Mouse (Mus musculus) spleen, postnatal 14 days (tissue): ENCODE data around the gene Cntnap5c.
"Not testable (repeated sequence)": the region's sequence is repeated elsewhere in the genome, so short reads cannot be mapped to it uniquely, and the experiment has no call there.

Experiments used
- DNase-seq, 2 experiments: peaks; one replicate each; pipeline ENCODE4 v3.0.0; 2021 to 2022; ENCODE audit warnings: low spot score in 2 of 2

Gene Cntnap5c

DNA sequence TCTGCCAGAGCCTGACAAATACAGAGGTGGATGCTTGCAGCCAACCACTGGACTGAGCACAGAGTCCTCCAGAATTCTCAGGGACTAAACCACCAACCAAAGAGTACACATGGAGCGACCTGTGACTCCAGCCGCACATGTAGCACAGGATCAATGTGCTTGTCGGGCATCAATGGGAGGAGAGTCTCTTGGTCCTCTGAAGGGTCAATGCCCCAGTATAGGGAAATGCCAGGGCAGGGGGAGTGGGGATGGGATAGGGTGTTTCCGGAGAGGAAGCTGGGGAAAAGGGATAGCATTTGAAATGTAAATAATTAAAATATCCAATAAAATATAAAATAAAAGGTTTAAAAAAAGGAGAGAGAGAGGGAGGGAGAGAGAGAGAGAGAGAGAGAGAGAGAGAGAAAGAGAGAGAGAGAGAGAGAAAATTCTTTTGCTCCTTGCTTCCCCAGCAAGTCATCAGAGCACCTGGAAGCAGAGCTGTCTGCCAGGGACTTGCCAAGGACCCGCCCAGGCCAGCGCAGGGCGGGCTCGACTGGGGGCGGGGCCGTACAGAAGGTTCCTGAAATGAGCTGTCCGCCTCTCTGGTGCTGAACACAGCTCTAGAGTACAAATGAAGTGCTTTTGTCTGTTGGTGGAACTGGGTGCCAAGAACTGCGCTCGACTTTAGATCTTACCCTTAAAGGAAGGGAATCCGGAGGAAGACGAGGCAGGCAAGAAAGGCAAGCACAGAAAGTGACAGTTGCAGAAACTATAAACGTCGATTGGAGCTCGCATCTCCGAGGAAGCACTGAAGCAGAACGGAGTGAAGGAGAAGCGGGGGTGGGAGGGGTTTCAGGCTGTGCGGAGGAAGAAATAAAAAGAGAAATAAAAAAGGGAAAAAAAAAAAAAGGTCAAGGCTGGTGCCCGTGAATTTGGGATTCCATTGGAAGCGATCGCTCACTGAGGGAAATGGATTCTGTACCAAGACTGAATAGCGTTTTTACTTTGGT, at the start of gene Cntnap5c:
Gene Cntnap5c (plus strand): TSS at position 949 of the 989 bp plus-strand sequence.
- no peak for DNase-seq

DNA sequence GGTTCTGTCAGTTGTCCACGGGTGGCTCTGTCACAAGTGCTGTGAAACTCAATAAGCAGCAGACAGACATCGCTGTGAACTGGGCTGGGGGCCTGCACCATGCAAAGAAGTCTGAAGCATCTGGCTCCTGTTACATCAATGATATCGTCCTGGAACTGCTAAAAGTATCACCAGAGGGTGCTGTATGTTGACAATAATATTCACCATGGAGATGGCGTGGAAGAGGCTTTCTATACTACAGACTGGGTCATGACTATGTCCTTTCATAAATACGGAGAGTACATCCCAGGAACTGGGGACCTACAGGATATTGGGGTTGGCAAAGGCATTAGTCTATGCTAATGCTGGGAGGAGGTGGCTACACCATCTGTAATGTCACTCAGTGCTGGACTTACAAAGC, 27.3 kb upstream of the Cntnap5c start, which contains the start of gene Gm21834:
Gene Gm21834 (minus strand): TSS at position 101 of the 400 bp plus-strand sequence.
- no peak for DNase-seq

DNA sequence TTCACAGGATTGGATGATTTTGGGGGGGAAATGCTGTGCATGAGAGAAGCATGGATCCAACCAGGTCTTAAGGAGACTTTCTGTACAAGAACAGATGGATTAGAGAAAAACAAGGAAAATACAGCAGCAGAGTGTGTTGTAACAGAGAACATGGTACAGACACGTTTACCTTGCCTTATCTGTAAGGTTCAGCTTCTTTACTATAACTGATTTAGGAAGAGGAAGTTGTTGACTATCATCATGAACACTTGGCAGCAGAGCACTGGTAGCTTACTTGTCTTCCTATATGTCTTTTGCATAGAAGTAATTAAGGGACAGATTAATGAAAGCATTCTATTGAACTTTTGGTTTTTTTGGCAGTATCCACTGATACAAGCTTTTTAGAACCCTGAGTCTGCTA, 11.3 kb upstream of the Cntnap5c start:
- no peak for DNase-seq

DNA sequence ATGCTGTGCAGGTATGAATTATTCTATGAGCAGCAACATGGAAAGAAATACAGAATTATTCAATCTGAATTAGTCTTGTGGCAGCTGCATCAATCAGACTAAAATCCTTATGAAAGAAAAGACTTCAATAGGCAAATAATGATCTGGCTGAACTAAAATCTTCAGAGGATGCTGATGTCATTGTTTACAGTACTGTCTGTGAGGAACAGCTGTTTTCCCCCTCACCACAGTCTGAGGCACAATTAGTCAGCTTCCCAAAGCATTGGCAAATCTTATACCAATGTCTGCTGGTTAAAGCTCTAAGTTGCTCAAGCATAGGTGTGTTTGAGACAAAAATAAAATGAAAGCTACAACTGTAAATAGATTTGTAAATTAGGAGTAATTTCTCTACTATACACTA, 2.1 kb upstream of the Cntnap5c start:
- DNase-seq, result no peak

DNA sequence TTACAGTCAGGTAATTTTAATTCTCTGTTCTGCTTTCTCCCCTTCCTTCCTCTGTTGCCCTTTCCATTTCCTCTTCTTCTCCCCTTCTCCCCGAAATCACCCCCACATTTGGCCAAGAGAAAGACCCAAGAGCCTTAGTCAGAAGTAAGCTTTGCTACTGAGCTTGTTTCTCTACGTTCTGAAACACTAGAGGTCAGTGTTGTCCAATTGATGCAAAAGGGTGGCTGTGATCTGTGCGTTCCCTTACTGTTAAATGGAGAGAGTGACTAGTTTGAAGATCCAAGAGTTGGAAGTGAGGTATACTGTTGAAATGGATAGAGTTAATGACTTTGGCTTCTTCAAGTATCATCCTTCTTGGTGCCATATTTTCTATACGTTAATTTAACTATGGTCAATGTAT, 1.5 kb downstream of the Cntnap5c start:
- DNase-seq, result no peak

DNA sequence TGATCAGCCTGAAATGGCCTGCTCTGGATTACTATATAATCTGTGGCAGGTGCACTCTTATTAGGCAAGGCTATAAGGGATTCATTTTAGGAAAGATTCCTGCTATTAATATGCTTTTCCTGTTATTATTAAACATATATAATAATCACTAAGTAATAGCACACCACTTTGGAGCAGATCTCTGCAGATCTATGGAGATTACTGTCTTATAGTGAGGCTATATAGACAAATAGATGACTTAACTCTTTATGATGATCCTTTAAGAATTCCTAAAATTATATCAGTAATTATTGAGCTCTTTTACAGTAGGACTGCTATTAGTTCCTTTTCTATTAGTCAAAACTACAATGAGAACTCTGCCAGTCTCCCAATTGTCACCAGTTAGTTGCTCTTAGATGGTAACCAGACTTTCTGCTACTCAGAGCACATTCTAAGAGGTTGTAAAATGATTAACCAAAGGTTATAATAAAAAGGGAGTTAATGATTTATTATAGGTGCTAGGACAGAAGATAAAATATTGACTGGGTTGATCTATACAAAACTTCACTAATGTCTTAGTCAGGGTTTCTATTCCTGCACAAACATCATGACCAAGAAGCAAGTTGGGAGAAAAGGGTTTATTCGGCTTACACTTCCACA, 18.9 kb downstream of the Cntnap5c start:
- no peak for DNase-seq

DNA sequence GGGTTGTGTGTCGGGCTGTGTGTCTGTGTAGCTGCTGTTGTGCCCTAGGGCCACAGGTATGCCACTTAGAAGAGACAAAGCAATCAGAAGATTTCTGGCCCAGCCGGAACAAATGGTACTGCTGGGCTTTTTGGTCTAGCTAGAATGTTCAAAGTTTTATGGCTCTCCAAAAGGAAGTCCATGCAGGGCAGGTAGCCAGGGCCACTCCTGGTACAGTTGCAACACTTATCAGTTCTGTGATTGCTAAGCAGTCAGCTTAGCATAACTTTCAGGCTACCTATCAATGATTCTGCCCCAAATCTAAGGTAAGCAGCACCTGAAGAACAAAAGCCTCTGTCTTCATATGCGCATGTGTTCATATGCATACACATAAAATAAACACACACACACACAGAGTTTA, 26.0 kb downstream of the Cntnap5c start:
- no peak for DNase-seq

DNA sequence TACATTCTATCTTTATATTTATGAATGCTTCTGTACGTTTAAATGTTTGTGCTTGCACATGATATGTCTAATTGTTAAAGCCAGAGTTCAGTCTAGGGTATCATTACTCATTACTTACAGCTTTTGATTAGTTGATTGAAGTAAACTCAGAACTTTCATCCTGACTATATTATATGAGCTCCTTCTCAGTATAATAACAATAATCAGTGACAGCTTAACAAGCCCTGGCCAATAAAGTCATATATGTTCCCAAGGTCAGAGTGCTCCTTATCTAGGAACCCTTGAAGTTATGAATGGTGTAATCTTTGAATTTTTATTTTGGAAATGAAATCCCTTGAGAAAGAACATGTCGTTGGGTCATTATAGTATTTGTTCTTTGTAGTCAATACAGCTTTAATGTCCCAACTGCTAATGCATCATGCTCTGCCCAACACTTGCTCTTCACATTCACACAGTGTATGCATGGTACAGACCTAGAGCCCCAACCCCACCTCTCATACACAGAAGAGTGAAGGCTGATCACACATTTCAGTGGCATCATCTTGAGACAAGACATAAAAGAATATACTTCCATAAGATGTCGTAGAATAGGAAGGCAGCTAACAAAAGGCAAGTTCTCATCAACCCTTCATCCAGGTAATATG, 27.4 kb downstream of the Cntnap5c start:
- DNase-seq, result no peak

DNA sequence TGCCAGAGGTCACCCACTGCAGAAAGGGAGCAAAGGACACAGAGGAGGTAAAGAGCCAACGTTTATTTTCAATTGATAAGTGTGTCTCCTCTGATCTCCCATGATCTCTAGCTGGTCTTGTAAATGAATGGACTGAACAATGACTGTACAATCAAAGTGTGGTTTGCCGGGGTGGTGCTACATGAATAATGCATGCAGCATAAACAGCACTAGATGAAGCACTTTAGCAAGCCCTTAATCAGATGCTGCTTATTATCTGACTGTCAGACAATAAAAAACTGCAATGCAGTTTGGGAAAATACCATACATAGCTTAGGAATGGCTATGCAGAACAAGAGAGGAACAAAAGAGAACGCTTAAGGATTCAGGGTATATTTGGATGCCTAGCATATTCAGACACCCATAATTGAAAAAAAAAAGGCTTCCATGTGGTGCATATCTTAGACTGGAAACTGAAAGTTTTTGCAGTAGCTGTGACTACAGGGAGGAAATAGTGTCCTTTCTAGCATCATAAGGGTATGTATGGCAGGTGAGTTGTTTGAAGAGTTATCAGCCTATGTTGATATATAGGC, 30.1 kb downstream of the Cntnap5c start:
- DNase-seq, result no peak

DNA sequence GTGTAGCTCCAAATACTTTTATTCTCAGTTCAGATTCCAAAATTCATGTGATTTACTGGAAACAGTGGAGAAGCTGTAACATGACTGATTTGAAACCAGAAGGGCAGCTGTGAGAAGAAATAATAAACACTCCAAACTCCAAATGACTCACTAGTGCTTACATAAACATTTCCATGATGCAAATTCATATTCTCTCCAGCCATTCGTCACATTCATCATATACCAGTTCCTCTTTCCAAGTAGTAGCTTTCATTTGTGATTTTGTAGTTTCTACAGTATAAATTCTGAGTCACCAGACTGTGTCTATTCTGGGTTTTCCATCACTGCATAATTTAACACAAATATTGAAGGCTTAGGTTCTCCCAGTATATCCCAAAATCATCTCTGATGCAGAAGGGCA, 31.8 kb downstream of the Cntnap5c start:
- DNase-seq, result no peak

DNA sequence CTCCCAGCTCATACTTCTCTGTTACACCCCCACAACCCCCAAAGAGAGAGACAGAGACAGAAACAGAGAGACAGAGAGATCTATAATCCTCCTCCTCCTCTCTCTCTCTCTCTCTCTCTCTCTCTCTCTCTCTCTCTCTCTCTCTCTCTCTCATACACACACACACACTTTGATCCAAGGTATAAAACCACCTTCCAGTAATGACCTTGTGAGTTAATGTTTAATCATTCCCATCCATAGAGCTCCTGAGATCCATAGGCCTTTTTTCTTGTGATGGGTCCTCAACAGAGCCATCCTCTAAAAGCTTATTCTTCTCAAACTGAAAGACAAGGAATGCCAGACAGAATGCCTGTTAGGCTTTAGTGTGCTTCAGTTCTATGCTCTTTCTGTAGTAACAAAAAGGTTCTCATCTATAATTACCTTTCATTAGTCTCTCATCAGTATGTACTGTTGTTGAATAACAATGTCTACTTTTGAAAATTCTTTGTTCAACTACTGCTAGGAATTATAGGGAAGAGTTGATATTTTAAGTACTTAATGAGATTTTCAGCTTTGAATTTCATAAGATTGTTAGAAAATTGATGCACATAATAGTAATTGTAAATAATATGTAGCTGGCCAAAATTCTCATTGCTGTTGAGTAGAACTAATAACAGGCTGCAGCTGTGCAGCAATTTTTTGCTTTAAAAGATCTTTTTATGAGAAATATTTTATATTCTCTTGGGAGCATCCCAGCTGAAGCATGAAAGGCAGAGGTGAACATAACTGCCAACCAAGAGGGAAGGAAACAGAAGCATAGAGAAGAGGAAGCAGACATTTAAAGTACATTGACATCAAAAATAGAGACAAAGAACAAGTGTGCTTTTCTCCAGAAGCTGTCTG, 68.0 kb downstream of the Cntnap5c start:
- no peak for DNase-seq

DNA sequence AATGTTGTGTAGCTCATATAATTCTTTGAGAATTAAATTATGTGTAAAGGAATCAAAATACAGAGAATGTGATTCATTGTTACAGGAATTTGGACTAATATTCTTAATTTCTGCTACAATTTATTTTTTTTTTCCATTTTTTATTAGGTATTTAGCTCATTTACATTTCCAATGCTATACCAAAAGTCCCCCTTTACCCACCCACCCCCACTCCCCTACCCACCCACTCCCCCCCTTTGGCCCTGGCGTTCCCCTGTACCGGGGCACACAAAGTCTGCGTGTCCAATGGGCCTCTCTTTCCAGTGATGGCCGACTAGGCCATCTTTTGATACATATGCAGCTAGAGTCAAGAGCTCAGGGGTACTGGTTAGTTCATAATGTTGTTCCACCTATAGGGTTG, 86.4 kb downstream of the Cntnap5c start:
- DNase-seq, result not testable (repeated sequence)

DNA sequence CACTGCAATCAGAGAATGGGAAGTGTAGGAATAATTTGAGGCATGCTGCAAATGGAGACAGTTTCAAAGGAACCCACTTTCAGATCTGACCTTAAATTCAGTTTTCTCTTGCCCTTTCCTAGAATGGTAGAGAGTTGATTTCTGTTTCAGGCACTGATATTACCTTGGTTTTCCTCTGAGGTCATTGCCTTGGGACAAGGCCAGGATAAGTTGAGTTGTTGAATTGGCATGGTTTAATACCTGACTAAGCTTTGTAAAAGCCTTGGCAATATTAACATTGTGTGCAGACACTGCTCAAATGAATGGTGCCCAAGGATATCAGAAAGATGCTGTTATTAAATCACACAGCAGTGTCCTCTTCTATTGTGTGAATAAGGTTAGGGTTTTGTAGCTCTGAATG, 96.6 kb downstream of the Cntnap5c start:
- DNase-seq, result no peak

DNA sequence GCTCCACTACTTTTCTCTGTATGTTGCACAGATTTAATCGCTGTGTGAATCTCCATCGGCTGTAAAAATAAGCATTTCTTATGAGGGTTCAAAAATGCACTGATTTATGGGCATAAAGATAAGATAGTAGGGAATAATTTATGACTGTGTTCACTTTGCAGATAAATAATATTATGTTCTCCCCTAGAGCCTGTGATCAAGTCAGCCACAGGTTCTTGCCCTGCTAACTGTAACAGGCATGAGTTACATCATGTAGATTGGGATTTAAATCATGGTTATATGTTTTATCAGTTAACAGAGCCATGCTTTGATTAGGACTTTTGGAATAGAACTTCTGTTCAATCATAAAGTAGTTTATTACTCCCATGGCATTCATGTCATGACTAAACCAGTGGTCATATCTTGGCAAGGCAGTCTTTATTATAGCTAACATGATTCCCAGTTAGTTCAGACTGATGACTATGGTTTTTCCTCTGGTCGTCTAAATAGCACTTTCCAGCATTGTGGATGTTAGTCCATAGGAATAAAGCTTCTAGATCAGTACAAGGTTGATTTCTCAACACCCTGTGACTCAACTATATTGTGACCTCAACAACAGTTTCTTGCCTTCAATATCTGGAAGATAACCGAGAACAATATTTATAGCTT, 118.5 kb downstream of the Cntnap5c start:
- no peak for DNase-seq

DNA sequence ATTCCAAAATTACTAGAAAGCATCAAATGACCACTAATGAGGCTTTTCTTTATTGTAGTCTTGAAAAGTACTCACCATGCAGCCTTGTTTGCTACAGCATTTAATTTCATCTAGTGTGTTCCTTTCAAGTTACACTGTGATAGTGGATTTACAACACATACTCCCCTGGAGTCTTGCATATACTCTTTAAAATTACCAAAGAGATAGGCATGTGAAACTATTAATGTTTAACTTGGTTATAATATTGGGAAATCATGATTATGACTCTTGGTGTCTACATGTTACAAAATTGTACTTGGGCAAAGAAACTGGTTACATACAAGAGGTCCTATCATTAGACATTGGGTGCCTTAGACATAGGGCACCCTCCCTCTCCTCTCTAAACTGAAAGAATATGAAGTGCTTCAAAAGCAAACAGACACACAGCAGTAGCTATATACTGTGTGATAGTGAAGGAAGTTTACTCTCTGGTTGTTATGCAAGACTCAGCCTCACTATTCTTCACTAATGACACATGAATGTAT, 142.5 kb downstream of the Cntnap5c start:
- DNase-seq, result no peak

DNA sequence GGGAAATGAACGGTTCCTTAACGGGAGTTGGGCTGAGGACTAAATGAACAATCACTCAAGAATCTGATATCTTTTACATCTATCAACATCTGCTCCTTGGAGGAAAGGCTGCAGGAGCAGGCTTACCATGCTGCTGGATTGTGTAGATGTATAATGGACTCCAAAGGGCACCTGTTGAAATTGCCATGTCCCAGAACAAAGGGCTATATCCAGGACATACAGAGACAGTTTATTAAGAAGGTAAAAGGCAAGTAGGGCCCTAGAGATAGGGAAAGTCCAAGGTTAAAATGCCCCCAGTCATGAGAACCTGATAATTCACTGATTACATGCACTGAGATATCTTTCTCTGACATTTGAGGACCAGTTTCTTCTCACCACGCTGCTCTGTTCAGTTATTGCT, 214.9 kb downstream of the Cntnap5c start:
- no peak for DNase-seq

DNA sequence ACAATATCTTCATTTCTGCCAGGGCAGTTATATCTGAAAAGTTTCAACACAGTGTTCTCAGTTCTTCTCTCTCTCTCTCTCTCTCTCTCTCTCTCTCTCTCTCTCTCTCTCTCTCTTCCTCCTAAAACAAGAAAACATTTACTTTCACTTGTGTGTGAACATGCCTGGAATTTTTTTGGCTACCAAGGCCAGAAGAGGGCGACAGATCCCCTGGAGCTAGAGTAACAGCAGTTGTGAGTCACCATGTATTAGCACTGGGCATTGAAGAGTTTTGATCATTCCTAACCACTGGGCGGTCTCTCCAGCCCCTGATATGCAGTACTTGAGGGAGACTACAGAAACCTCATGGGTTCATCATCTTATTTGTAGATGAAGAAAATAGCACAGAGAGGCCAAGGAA, 219.1 kb downstream of the Cntnap5c start:
- no peak for DNase-seq

DNA sequence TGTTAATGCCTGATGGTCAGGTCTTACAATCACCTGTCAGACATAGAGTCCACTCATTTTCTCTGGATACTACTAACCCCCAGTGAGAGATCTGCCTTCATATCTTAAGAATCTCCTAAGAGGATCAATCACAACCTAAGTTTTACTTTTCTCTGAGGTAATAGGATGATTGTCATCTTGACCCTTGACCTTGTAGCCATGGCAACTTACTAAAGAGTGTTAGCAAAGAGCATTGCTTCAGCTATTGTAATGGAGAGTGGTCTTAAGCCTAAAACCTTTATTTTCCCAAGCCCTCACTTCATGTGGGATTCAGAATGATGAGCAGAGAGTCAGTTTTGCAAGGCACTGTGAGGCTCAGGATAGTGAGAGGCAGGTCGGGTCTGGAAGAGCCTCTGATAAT, 227.1 kb downstream of the Cntnap5c start:
- no peak for DNase-seq

DNA sequence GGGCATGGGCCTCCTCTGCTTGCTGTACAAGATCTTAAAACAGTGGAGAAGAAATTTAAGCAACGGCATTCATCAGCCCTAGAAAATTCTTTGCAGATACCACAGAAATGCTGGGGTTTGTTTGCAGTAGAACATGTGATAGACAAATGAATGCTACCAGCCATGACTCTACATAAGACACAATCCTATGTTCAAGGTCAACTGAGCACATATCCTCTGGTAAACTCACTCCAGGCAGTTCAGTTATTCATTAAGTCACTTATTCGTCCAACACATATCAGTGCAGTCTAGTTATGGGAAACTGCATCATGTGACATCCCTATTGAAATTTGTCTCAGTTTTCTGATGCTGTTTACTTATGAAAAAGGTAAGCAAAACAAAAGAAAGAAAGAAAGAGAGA, 229.7 kb downstream of the Cntnap5c start:
- no peak for DNase-seq

DNA sequence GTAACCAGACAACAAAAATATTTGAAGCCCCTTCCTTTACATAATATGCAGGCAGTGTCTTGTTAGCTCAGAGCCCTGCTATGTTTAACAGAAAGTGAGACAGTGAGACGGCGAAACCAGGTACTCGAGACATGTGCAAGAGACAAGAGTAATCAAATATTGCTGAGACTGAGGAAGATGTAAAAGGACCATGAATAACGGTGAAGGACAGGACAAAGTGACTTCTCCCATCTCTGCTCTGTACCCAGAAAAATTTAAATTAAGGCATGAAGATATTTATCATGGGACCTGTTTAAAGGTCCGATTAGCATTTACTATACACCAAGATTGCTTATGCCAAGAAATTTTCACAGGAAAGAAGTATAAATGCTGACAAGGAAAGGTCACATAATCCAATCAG, 233.5 kb downstream of the Cntnap5c start:
- DNase-seq, result no peak
